Mouse (Mus musculus) lung, postnatal 4 days (tissue): Measurements from ENCODE around the gene Pik3r1.
A peak's percentile ranks its signal among the peaks of the same experiment; 100 is the strongest.

Experiments
- DNase-seq, 2 experiments: peaks; one replicate each; pipeline ENCODE4 v3.0.0; 2021

Gene Pik3r1

DNA sequence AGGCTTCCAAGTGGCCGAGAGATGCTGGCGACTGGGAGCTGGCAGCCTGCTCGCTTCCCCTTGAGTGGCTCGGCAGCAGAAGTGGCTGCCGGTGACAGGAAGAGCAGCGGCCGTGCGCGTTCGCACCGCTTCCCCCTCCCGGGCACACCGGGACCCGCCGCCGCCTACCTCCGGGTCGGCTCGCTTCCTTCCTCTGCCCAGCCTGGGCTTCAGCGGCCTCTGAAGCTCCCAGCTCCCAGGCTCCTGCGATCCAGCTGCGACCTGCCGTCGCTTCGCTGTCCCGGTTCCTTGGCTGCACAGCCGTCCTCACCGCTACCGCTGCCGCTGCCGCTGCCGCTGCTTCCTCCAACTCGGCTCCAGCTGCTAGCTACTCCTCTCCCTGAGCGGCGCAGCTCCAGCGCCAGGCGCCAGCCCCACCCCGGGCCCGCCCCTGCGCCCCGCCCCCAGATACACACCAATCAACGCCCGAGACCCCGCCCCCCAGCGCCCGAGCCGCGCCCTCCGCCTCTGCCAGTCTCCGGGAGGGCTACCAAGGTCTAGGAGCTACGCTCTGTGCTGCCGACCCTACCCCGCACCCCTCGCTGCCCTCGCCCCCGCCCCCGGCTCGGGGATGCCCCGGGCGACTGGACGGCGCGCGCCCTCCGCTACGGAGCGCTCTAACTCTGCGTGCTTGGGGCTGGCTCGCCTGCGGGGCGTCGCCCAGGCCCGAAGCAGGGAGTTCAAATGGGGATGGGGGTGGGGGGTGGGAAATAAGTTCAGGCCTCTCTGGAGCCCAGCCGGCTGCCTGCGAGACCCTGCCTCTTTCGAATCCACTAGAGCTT lies at the start of gene Pik3r1:
Pik3r1 (minus strand) TSS at position 409 of the 821 bp plus-strand sequence.
- DNase-seq = peak; percentile 98

DNA sequence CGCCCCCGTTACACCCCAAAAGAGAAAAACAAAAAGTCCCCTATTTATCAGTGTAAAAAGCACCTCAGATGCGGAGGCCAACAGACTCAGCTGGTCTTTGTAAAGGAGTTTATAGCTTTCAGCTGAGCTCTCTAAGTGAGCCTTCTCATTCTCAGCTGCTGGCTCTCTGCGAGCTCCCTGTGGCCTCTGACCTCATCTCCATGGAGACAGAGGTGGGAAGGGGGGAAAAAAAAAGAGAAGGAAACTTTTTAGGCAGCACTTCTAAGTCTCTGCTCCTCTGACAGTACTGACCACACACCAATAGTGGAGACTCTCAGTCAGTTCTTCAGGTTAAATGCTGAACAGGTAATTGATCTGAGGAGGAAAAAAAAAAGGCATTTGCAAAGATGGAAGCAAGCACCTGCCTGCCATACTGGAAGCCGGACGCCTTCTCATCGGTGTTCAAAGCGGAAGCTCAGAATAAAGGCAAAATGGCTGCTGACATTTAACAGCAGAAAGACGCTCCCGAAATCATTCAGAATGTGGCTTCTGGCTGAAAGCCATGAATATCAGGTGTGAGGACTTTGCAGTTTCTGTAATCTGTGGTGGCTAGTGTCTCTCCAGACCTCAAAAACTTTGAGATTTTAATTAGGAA lies 45.4 kb upstream of the Pik3r1 start:
- no peak for DNase-seq

- no peak for DNase-seq
Measured at GRCm38 (mm10) chr13:101812341-101812740, 44.3 kb upstream of the Pik3r1 start.

DNA sequence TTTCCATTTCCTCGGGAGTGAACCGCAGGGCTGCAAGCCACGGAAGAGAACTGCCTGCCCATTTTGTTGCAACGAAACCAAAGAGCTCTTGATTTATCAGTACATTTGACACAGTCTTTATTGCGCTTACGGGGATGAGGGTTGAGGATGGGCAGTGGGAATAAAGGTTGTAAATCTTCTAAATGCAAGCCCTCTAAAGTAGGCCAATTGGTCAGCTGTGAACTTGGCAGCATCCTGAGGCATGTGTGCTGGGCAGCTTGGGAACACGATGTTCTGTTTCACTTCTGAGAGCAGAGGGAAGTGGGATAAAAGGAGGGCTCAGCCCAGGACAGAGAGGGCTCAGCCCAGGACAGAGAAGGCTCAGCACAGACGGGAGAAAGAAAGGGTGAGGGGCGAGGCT lies 43.9 kb upstream of the Pik3r1 start:
- peak; percentile 34 to 47 for DNase-seq

- peak in 1 of 2 experiments; percentile 24 for DNase-seq
Measured at GRCm38 (mm10) chr13:101810667-101811066, 42.6 kb upstream of the Pik3r1 start.

DNA sequence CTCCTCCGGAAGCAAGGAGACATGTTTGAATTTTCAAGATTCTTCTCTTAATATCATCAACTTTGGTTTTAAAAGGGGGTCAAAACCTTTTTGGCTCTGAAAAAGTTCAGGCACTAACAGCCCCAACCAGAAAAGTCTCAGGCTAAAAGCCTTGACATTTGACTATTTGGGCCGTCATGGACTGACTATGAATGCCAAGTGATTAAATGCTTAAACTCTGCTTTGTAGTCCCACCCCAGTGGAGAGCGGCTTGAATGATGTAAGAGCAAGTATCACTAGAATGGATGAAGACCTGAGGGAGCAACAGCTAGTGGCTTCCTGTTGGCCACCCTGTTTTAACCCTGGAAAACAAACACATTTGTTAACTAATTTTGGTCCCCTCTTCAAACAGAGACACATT lies 41.8 kb upstream of the Pik3r1 start:
- DNase-seq = no peak

GRCm38 (mm10) chr13:101805559-101806091 lies 37.6 kb upstream of the Pik3r1 start:
- DNase-seq = no peak

DNA sequence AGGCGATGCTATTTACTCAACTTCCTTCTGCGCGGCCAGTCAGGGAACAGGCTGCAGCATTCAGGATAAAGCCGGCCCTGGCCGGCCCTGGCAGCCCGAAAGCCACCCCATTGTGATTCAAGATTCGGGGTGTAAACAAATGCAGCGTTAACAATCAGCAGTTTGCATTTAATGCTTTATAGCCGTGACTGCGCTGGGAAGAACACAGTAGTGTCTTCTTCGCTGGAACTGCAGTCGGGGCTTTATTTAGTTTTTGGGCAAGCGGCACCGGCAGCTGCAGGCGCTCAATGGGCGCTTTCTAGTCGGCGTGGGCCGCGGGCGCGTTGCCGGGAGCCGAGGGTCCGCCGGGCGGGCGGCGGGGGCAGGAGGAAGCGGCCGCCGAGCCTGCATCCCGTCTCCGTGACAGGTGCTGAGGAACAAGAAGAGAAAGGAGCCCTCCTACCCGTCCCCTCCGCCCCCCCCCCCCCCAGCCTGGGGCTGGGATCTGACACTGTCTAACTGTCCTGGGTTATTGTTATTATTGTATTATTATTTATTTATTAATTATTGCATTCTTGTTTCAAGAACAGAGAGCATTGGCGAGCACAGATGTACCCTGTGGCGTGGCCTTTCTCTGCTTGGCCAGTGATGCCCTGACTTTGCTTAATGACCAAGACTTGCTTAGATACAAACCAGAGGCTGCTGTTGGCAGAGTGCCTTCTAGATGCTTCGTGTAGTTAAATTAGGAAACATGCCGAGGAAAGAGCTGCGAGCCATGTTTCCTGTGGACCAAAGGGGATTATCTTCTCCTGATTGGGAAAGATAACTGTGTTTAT lies 33.6 kb upstream of the Pik3r1 start:
- DNase-seq = peak; percentile 69 to 82

- DNase-seq = no peak
Measured at GRCm38 (mm10) chr13:101800833-101801371, 32.9 kb upstream of the Pik3r1 start.

GRCm38 (mm10) chr13:101800021-101800596 lies 32.1 kb upstream of the Pik3r1 start:
- DNase-seq = no peak

DNA sequence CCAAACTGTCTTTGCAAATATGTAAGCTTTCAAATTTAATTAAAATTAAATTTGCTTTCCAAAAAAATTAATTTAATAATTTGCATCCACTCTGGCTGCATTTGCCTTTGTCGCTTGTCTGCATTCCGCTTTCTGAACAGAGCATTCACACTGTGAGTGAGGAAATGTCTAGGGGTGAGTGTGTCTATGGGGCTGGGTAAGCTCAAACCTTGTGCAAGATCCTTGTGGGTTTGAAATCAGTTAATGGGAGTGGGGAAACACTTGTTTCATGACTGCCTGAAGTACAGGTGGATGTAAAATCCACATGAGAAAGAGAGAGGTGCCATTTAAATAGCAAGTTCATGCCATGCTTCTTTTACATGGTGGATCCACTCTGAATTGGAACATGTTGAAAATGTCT lies 31.3 kb upstream of the Pik3r1 start:
- DNase-seq = no peak

DNA sequence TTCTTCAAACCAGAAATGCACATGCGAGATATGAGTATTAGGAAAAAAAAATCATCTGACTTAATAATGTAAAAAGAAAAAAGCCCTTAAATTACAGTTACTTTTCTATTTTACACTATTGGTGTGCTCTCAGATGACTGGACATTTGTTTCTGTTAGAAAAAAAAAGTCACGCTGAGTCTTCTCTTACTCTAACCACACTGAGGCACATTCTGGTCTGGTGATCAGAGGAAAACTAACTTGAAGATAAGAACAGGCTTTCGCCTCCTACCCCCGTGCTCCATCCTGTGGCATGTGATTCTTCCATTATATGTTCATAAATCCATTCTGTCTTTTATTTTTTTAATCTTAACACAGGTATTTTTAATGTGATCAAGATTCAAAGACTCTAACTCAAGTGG lies 30.5 kb upstream of the Pik3r1 start:
- no peak for DNase-seq

DNA sequence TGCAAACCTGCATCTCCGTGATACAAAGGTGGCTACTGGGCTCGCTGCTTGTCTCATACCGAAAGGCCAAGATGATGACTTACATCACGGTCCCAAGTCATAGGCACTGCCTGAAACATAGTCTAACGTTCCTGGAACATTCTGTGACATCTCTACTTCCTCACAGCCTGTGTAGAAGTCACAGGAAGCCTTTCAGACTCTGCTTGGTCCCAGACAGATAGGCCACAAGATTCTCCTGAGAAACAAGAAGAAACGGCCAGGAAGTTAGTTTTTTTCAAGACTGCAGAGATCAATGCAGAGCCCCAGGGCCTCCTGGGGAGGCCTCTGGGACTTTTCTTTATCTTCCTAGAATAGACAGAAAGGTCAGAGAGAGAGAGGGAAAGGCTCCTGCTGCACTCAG lies 29.0 kb upstream of the Pik3r1 start:
- no peak for DNase-seq

DNA sequence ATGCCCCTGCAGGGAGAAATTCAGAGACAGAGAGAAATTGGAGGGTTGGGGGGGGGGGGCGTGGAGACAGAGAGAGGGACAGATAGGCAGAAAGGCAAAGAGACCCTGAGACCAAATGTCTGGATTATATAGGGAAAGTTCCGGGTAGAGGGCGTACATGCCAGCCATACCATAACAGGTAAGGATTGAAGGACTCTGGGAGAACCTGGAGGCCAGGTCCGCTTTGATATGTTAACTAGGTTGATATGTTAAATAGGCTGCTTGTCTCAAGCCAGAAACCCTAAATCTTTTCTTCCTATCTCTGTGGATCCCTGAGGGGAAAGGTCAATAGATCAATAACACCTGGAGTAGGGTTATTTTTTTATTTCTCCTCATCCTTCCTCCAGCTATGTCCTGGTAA lies 17.7 kb upstream of the Pik3r1 start:
- no peak for DNase-seq

DNA sequence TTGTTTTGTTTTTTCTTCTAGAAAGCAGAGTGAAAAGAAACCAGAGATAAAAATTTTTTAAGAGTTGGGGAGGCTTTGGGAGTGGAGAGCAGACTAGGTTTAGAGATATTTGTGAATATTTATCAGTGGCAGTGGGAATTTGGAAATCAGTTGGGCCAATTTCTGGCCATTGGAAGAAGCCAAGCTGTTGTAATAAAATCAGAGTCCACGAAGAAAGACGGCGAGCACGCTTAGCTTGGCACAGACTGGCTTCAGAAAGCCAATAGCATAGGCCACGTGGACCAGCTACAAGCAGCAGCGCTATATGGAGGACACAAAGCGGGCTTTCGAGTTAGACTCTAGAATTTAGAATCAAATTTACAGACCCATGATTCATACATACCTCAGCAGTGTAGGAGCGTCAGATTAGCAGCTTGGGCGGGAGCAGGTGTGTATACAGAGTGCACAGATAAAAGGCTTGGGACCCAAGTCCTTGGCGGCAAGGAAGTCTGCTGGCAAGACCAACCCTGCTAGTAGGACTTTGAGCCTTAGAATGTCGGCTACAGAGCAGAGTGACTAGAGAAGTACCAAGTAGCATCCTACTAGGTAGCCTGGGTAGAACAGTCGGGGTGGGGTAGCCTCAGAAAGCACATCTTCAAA lies 16.8 kb upstream of the Pik3r1 start:
- no peak for DNase-seq

DNA sequence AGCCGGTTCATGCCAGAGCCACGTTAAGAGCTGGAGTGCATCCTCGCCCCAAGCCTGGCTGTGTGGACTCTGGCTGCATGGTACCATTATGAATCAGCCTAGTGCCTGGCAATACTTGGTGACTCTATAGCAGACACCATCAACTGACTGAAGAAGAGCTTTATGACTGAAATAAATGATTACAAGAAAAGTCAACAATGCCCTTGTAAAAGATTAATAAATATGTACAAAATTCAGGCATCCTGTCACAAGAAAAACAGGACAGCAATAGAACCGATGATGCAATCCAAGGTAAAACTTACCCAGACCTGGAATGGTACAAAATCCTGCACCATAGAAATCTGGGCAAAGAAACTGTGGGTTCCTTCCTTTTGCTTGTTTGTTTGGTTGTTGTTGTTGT lies 11.0 kb upstream of the Pik3r1 start:
- DNase-seq = no peak

- no peak for DNase-seq
Measured at GRCm38 (mm10) chr13:101777851-101778250, 9.8 kb upstream of the Pik3r1 start.

DNA sequence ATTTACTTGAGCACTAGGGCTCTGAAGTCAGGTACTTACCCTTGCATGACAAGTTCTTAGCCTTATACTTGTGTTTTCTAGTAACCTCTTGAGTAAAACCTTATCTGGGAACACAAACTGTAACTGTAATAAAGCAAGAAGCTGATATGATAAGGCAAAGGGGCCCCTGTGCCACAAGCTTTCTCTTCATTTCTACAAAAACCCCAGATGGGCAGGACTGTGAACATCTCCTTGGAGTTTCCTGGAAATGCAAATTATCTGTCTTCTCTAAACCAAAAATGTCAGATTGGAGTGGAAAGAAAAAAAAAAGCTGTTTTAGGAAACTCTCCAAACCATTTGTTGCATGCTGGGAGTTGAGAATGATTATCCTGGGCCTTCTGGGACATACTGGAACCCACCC lies 3.1 kb upstream of the Pik3r1 start:
- no peak for DNase-seq

DNA sequence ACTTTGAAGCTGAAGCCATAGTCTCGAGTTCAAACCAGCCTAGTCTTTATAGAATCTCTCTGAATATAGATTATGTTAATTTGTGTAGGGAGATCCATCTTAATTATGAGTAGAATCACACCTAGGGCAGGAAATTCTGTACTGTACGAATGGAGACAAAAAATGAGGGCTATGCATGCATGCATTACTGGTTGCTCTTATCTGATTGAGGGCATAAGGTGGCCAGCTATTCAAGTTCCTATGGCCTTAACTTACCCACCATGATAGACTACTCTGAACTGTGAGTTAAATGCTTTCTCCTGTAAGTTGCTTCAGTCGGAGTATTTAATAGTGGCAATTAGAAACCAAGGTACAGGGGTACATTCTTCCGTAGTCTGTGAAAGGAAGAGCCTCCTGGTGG lies 1.9 kb upstream of the Pik3r1 start:
- DNase-seq = no peak

- DNase-seq = peak; percentile 86 to 90
Measured at GRCm38 (mm10) chr13:101768630-101768991, 594 bp upstream of the Pik3r1 start.

GRCm38 (mm10) chr13:101767013-101767808 lies 806 bp downstream of the Pik3r1 start:
- DNase-seq = peak; percentile 73 to 76
